8 mouse cellular contexts compared by ENCODE assay signal in genomic region chr7:10495578-10495977, GRCm38 (mm10). TPM values are rescaled to one million over a fixed set of nuclear protein-coding genes. Genes with fewer than 3 reads are reported as not detected.
A peak's percentile ranks its signal among the peaks of the same experiment; 100 is the strongest.
DNase-seq lines count a peak whose midpoint lies in the region; ATAC-seq and TF ChIP-seq lines count a peak whose summit lies in the region.

No protein-coding gene starts in this region.

- no peak for DNase-seq in lung, postnatal 36 days
- no peak for DNase-seq in thymus, adult 2 months
- no peak for DNase-seq in embryo, embryonic 9.5 days (ENCODE audit: extremely low spot score)
- DNase-seq in spleen, postnatal 14 days (ENCODE audit: low spot score in 2 of 2): no peak

- H3K9me3 ChIP-seq in lung, embryonic 15.5 days: no peaks in the 10 kb centered on the region
- no peaks in the 10 kb centered on the region for H3K9me3 ChIP-seq in forebrain, embryonic 12.5 days
- H3K9me3 ChIP-seq in limb, embryonic 12.5 days: no peaks in the 10 kb centered on the region

- peak overlapping the region; percentile 65; the same call in 1 of the 2 replicates for H3K4me3 ChIP-seq in lung, embryonic 15.5 days
- H3K4me3 ChIP-seq in forebrain, embryonic 12.5 days (replicated peaks): peak overlapping the region; percentile 62
- H3K4me3 ChIP-seq in limb, embryonic 12.5 days (replicated peaks): peak overlapping the region; percentile 66
- H3K4me3 ChIP-seq in olfactory bulb, adult 2 months (ENCODE audit: insufficient read depth, low read depth, low read length): peak overlapping the region; percentile 98
- no peak overlapping the region for H3K4me3 ChIP-seq in thymus, adult 2 months (ENCODE audit: control insufficient read depth, insufficient read depth, low read length)

- no peaks in the 10 kb centered on the region for H3K27me3 ChIP-seq in lung, embryonic 15.5 days
- H3K27me3 ChIP-seq in forebrain, embryonic 12.5 days: no peaks in the 10 kb centered on the region
- H3K27me3 ChIP-seq in limb, embryonic 12.5 days: no peaks in the 10 kb centered on the region
- H3K27me3 ChIP-seq in thymus, adult 2 months (ENCODE audit: control insufficient read depth, insufficient read depth, low read length): no peaks in the 10 kb centered on the region

- H3K36me3 ChIP-seq in lung, embryonic 15.5 days: peaks cover 17% of the 10 kb centered on the region
- peaks cover 26% of the 10 kb centered on the region for H3K36me3 ChIP-seq in forebrain, embryonic 12.5 days (replicated peaks)
- H3K36me3 ChIP-seq in limb, embryonic 12.5 days: peaks cover 27% of the 10 kb centered on the region
- H3K36me3 ChIP-seq in thymus, adult 2 months (ENCODE audit: control insufficient read depth, insufficient read depth, low read length): peaks cover 10% of the 10 kb centered on the region; the same call in 1 of the 2 replicates

- TF ChIP-seq CTCF in olfactory bulb, adult 2 months (IDR thresholded peaks at IDR 0.05; ENCODE audit: insufficient read depth, low read depth, low read length): no peak
- TF ChIP-seq CTCF in thymus, adult 2 months (IDR thresholded peaks at IDR 0.05; ENCODE audit: borderline replicate concordance, control insufficient read depth, extremely low read depth, insufficient read depth, low read length, poor library complexity): no peak

- H3K4me1 ChIP-seq in lung, embryonic 15.5 days: peaks cover 8% of the 10 kb centered on the region; the same call in 1 of the 2 replicates
- H3K4me1 ChIP-seq in forebrain, embryonic 12.5 days: peaks cover 11% of the 10 kb centered on the region
- peaks cover 8% of the 10 kb centered on the region for H3K4me1 ChIP-seq in limb, embryonic 12.5 days (replicated peaks)
- 0 out of 2 replicates have a peak, but pooled peaks cover 3% of the 10 kb centered on the region for H3K4me1 ChIP-seq in olfactory bulb, adult 2 months (ENCODE audit: control insufficient read depth, insufficient read depth, low read length)
- 0 out of 2 replicates have a peak, but pooled peaks cover 2% of the 10 kb centered on the region for H3K4me1 ChIP-seq in thymus, adult 2 months (replicated peaks; ENCODE audit: control insufficient read depth, insufficient read depth, low read length)

- ATAC-seq in lung, embryonic 15.5 days (ENCODE audit: borderline replicate concordance, extremely low read depth, low FRiP score, low TSS enrichment): no peak; the same call in 1 of the 2 replicates
- peak; percentile 55; the same call in 1 of the 2 replicates for ATAC-seq in forebrain, embryonic 12.5 days (ENCODE audit: low FRiP score)
- no peak; the same call in 1 of the 2 replicates for ATAC-seq in limb, embryonic 12.5 days (ENCODE audit: insufficient number of reproducible peaks, insufficient read depth, low FRiP score, low TSS enrichment, low read depth)

- H3K4me2 ChIP-seq in lung, embryonic 15.5 days: peak overlapping the region; percentile 62
- H3K4me2 ChIP-seq in forebrain, embryonic 12.5 days: peak overlapping the region; percentile 76
- H3K4me2 ChIP-seq in limb, embryonic 12.5 days: peak overlapping the region; percentile 65

- WGBS in lung, embryonic 15.5 days: 25% methylated on average over 6 of the region's 6 CpGs
- 29% methylated on average over 6 of the region's 6 CpGs for WGBS in forebrain, embryonic 12.5 days
- WGBS in limb, embryonic 12.5 days: 35% methylated on average over 6 of the region's 6 CpGs
- WGBS in olfactory bulb, adult 2 months: 37% methylated on average over 6 of the region's 6 CpGs
- WGBS in thymus, adult 2 months: 41% methylated on average over 6 of the region's 6 CpGs

- no peak overlapping the region for H3K9ac ChIP-seq in lung, embryonic 15.5 days
- H3K9ac ChIP-seq in forebrain, embryonic 12.5 days: no peak overlapping the region
- no peak overlapping the region for H3K9ac ChIP-seq in limb, embryonic 12.5 days (replicated peaks)

- no peak for TF ChIP-seq POLR2A in olfactory bulb, adult 2 months (IDR thresholded peaks at IDR 0.05; ENCODE audit: insufficient read depth, low read depth, low read length)
- no peak for TF ChIP-seq POLR2A in thymus, adult 2 months (IDR thresholded peaks at IDR 0.05; ENCODE audit: control insufficient read depth, extremely low read depth, insufficient read depth, low read length, poor library complexity)

- H3K27ac ChIP-seq in lung, embryonic 15.5 days: no peak overlapping the region
- H3K27ac ChIP-seq in forebrain, embryonic 12.5 days: no peak overlapping the region
- no peak overlapping the region for H3K27ac ChIP-seq in limb, embryonic 12.5 days
- no peak overlapping the region for H3K27ac ChIP-seq in olfactory bulb, adult 2 months (ENCODE audit: insufficient read depth, low read depth, low read length)
- no peak overlapping the region for H3K27ac ChIP-seq in thymus, adult 2 months (ENCODE audit: control insufficient read depth, insufficient read depth, low read length)

RNA-seq across cellular contexts. Expression of gene Zik1, which starts 0.4 kb away (rescaled TPM):
- polyA plus RNA-seq in lung, embryonic 15.5 days (2015; fragmentation: Nextera tagmentation; extraction: Ambion mirVana): 10.6 and 11.4 TPM in 2 replicates
- 57.8 and 62.8 TPM in 2 replicates for polyA plus RNA-seq in forebrain, embryonic 12.5 days (2016; fragmentation: Nextera tagmentation; extraction: Ambion mirVana)
- polyA plus RNA-seq in limb, embryonic 12.5 days (2016; fragmentation: Nextera tagmentation; extraction: Ambion mirVana): 32.4 TPM in 2 replicates
- polyA plus RNA-seq in olfactory bulb, adult 2 months (2012; ENCODE audit: insufficient read depth, insufficient read length, low replicate concordance, missing spikeins): not detected in 2 replicates
- polyA plus RNA-seq in thymus, adult 2 months (2012; rRNA removed): 1.4 and 1.5 TPM in 2 replicates

RNA-seq across cellular contexts. Expression of gene Vmn1r67, which starts 52.4 kb away (rescaled TPM):
- polyA plus RNA-seq in lung, embryonic 15.5 days (2015; fragmentation: Nextera tagmentation; extraction: Ambion mirVana): not detected in 2 replicates
- polyA plus RNA-seq in forebrain, embryonic 12.5 days (2016; fragmentation: Nextera tagmentation; extraction: Ambion mirVana): 0.08 TPM in 1 of 2 replicates, not detected in the other
- polyA plus RNA-seq in limb, embryonic 12.5 days (2016; fragmentation: Nextera tagmentation; extraction: Ambion mirVana): not detected in 2 replicates
- not detected in 2 replicates for polyA plus RNA-seq in olfactory bulb, adult 2 months (2012; ENCODE audit: insufficient read depth, insufficient read length, low replicate concordance, missing spikeins)
- not detected in 2 replicates for polyA plus RNA-seq in thymus, adult 2 months (2012; rRNA removed)
